Mouse (Mus musculus): Measurements from ENCODE around the gene Kcnma1. TPM values are rescaled to one million over a fixed set of nuclear protein-coding genes. Genes with fewer than 3 reads are reported as not detected.

The Kcnma1 gene
- polyA plus RNA-seq, 1 experiment, result 3.5 TPM

GRCm38 (mm10) chr14:23762471-23762870, 251.8 kb downstream of the Kcnma1 start:
- Histone ChIP-seq H3K4me1 (ENCODE audit: control insufficient read depth, insufficient read depth, insufficient read length, low read length) (no peaks in the 10 kb centered on the region), H3K27me3 (ENCODE audit: control insufficient read depth, insufficient read depth, low read length) (no peaks in the 10 kb centered on the region), H3K27ac (ENCODE audit: insufficient read depth, low read depth, low read length) (no peak overlapping the region), H3K4me3 (ENCODE audit: low read depth, low read length) (no peak overlapping the region), H3K36me3 (ENCODE audit: control insufficient read depth, insufficient read depth, low read length) (no peaks in the 10 kb centered on the region)
- TF ChIP-seq POLR2A (IDR thresholded peaks at IDR 0.05; ENCODE audit: low read depth, low read length), result no peak
- no peak for TF ChIP-seq CTCF (IDR thresholded peaks at IDR 0.05; ENCODE audit: extremely low read depth, insufficient read length, insufficient replicate concordance, low read depth, low read length)
- WGBS, result 74% methylated on average over 2 of the region's 2 CpGs

- no peaks in the 10 kb centered on the region for H3K4me1 ChIP-seq (ENCODE audit: control insufficient read depth, insufficient read depth, insufficient read length, low read length)
- H3K27me3 ChIP-seq (ENCODE audit: control insufficient read depth, insufficient read depth, low read length), result no peaks in the 10 kb centered on the region
- no peak overlapping the region for H3K27ac ChIP-seq (ENCODE audit: insufficient read depth, low read depth, low read length)
- WGBS, result 90% methylated on average over 5 of the region's 5 CpGs
- H3K36me3 ChIP-seq (ENCODE audit: control insufficient read depth, insufficient read depth, low read length), result no peaks in the 10 kb centered on the region
- no peak overlapping the region for H3K4me3 ChIP-seq (ENCODE audit: low read depth, low read length)
- TF ChIP-seq POLR2A (IDR thresholded peaks at IDR 0.05; ENCODE audit: low read depth, low read length) (no peak), CTCF (IDR thresholded peaks at IDR 0.05; ENCODE audit: extremely low read depth, insufficient read length, insufficient replicate concordance, low read depth, low read length) (no peak)
These were observed 254.7 kb downstream of the Kcnma1 start for GRCm38 (mm10) chr14:23759626-23760025.

GRCm38 (mm10) chr14:23758421-23758820, 255.9 kb downstream of the Kcnma1 start:
- H3K27me3 ChIP-seq (ENCODE audit: control insufficient read depth, insufficient read depth, low read length), result no peaks in the 10 kb centered on the region
- WGBS, result 59% methylated on average over 1 of the region's 1 CpGs
- TF ChIP-seq CTCF (IDR thresholded peaks at IDR 0.05; ENCODE audit: extremely low read depth, insufficient read length, insufficient replicate concordance, low read depth, low read length) (no peak), POLR2A (IDR thresholded peaks at IDR 0.05; ENCODE audit: low read depth, low read length) (no peak)
- H3K4me1 ChIP-seq (ENCODE audit: control insufficient read depth, insufficient read depth, insufficient read length, low read length), result no peaks in the 10 kb centered on the region
- no peak overlapping the region for H3K4me3 ChIP-seq (ENCODE audit: low read depth, low read length)
- no peak overlapping the region for H3K27ac ChIP-seq (ENCODE audit: insufficient read depth, low read depth, low read length)
- no peaks in the 10 kb centered on the region for H3K36me3 ChIP-seq (ENCODE audit: control insufficient read depth, insufficient read depth, low read length)

GRCm38 (mm10) chr14:23748011-23748410, 266.3 kb downstream of the Kcnma1 start:
- no peaks in the 10 kb centered on the region for H3K36me3 ChIP-seq (ENCODE audit: control insufficient read depth, insufficient read depth, low read length)
- no peaks in the 10 kb centered on the region for H3K27me3 ChIP-seq (ENCODE audit: control insufficient read depth, insufficient read depth, low read length)
- TF ChIP-seq POLR2A (IDR thresholded peaks at IDR 0.05; ENCODE audit: low read depth, low read length) (no peak), CTCF (IDR thresholded peaks at IDR 0.05; ENCODE audit: extremely low read depth, insufficient read length, insufficient replicate concordance, low read depth, low read length) (no peak)
- no peak overlapping the region for H3K27ac ChIP-seq (ENCODE audit: insufficient read depth, low read depth, low read length)
- H3K4me3 ChIP-seq (ENCODE audit: low read depth, low read length), result no peak overlapping the region
- no peaks in the 10 kb centered on the region for H3K4me1 ChIP-seq (ENCODE audit: control insufficient read depth, insufficient read depth, insufficient read length, low read length)
- WGBS, result 72% methylated on average over 2 of the region's 2 CpGs

GRCm38 (mm10) chr14:23746976-23747375, 267.3 kb downstream of the Kcnma1 start:
- TF ChIP-seq CTCF (IDR thresholded peaks at IDR 0.05; ENCODE audit: extremely low read depth, insufficient read length, insufficient replicate concordance, low read depth, low read length) (no peak), POLR2A (IDR thresholded peaks at IDR 0.05; ENCODE audit: low read depth, low read length) (no peak)
- H3K4me3 ChIP-seq (ENCODE audit: low read depth, low read length), result no peak overlapping the region
- H3K4me1 ChIP-seq (ENCODE audit: control insufficient read depth, insufficient read depth, insufficient read length, low read length), result no peaks in the 10 kb centered on the region
- no peaks in the 10 kb centered on the region for H3K27me3 ChIP-seq (ENCODE audit: control insufficient read depth, insufficient read depth, low read length)
- no peaks in the 10 kb centered on the region for H3K36me3 ChIP-seq (ENCODE audit: control insufficient read depth, insufficient read depth, low read length)
- H3K27ac ChIP-seq (ENCODE audit: insufficient read depth, low read depth, low read length), result no peak overlapping the region
- 63% methylated on average over 4 of the region's 4 CpGs for WGBS

- Histone ChIP-seq H3K36me3 (ENCODE audit: control insufficient read depth, insufficient read depth, low read length) (no peaks in the 10 kb centered on the region), H3K4me1 (ENCODE audit: control insufficient read depth, insufficient read depth, insufficient read length, low read length) (no peaks in the 10 kb centered on the region), H3K4me3 (ENCODE audit: low read depth, low read length) (no peak overlapping the region), H3K27ac (ENCODE audit: insufficient read depth, low read depth, low read length) (no peak overlapping the region), H3K27me3 (ENCODE audit: control insufficient read depth, insufficient read depth, low read length) (no peaks in the 10 kb centered on the region)
- no peak for TF ChIP-seq POLR2A (IDR thresholded peaks at IDR 0.05; ENCODE audit: low read depth, low read length)
- no peak for TF ChIP-seq CTCF (IDR thresholded peaks at IDR 0.05; ENCODE audit: extremely low read depth, insufficient read length, insufficient replicate concordance, low read depth, low read length)
These were observed 272.8 kb downstream of the Kcnma1 start for GRCm38 (mm10) chr14:23741531-23741930.

GRCm38 (mm10) chr14:23734200-23734599, 280.1 kb downstream of the Kcnma1 start:
- Histone ChIP-seq H3K4me1 (ENCODE audit: control insufficient read depth, insufficient read depth, insufficient read length, low read length) (no peaks in the 10 kb centered on the region), H3K27me3 (ENCODE audit: control insufficient read depth, insufficient read depth, low read length) (no peaks in the 10 kb centered on the region), H3K36me3 (ENCODE audit: control insufficient read depth, insufficient read depth, low read length) (no peaks in the 10 kb centered on the region), H3K4me3 (ENCODE audit: low read depth, low read length) (no peak overlapping the region), H3K27ac (ENCODE audit: insufficient read depth, low read depth, low read length) (no peak overlapping the region)
- 90% methylated on average over 3 of the region's 3 CpGs for WGBS
- TF ChIP-seq CTCF (IDR thresholded peaks at IDR 0.05; ENCODE audit: extremely low read depth, insufficient read length, insufficient replicate concordance, low read depth, low read length) (no peak), POLR2A (IDR thresholded peaks at IDR 0.05; ENCODE audit: low read depth, low read length) (no peak)

- WGBS, result 48% methylated on average over 2 of the region's 2 CpGs
- Histone ChIP-seq H3K36me3 (ENCODE audit: control insufficient read depth, insufficient read depth, low read length) (no peaks in the 10 kb centered on the region), H3K27ac (ENCODE audit: insufficient read depth, low read depth, low read length) (no peak overlapping the region), H3K27me3 (ENCODE audit: control insufficient read depth, insufficient read depth, low read length) (no peaks in the 10 kb centered on the region), H3K4me3 (ENCODE audit: low read depth, low read length) (no peak overlapping the region), H3K4me1 (ENCODE audit: control insufficient read depth, insufficient read depth, insufficient read length, low read length) (no peaks in the 10 kb centered on the region)
- TF ChIP-seq CTCF (IDR thresholded peaks at IDR 0.05; ENCODE audit: extremely low read depth, insufficient read length, insufficient replicate concordance, low read depth, low read length) (no peak), POLR2A (IDR thresholded peaks at IDR 0.05; ENCODE audit: low read depth, low read length) (no peak)
These were observed 284.9 kb downstream of the Kcnma1 start for GRCm38 (mm10) chr14:23729377-23729776.
